Mouse (Mus musculus) CH12.LX (cell line): ENCODE measurements around the gene Chst8.

Experiments
- CTCF ChIP-seq, 2 experiments: IDR thresholded peaks in 1 of 2; conservative IDR thresholded peaks in 1 of 2; 2 replicates each; pipeline ENCODE4 v1.5.1; 2011 to 2012; ENCODE audit warnings: low read depth in 2 of 2, low read length in 2 of 2, improper control_type of control experiment in 1 of 2, inconsistent platforms in 1 of 2, mild to moderate bottlenecking in 1 of 2, moderate library complexity in 1 of 2
- E2F4 ChIP-seq: IDR thresholded peaks from 2 replicates; pipeline ENCODE4 v1.6.1; 2011; ENCODE audit warnings: low read depth, low read length, improper control_type of control experiment; ENCODE audit not compliant: insufficient replicate concordance
- ETS1 ChIP-seq: conservative IDR thresholded peaks from 2 replicates; pipeline ENCODE4 v1.6.1; 2012; ENCODE audit warnings: low read depth, mild to moderate bottlenecking, inconsistent platforms, low read length, improper control_type of control experiment, moderate library complexity
- GABPA ChIP-seq: IDR thresholded peaks from 2 replicates; pipeline ENCODE4 v1.6.1; 2012; ENCODE audit warnings: low read depth, low read length, improper control_type of control experiment, inconsistent platforms; ENCODE audit not compliant: insufficient replicate concordance
- JUN ChIP-seq: IDR thresholded peaks from 2 replicates; pipeline ENCODE4 v1.6.1; 2011; ENCODE audit warnings: low read depth, mild to moderate bottlenecking, low read length, improper control_type of control experiment, moderate library complexity; ENCODE audit not compliant: insufficient read depth
- MAFK ChIP-seq: IDR thresholded peaks from 2 replicates; pipeline ENCODE4 v1.6.1; 2011; ENCODE audit warnings: low read length, improper control_type of control experiment; ENCODE audit not compliant: insufficient replicate concordance
- MXI1 ChIP-seq: IDR thresholded peaks from 2 replicates; pipeline ENCODE4 v1.6.1; 2011; ENCODE audit warnings: mild to moderate bottlenecking, low read depth, low read length, improper control_type of control experiment
- POLR2A ChIP-seq: IDR thresholded peaks from 2 replicates; pipeline ENCODE4 v1.6.1; 2011; ENCODE audit warnings: low read depth, mild to moderate bottlenecking, improper control_type of control experiment, low read length
- RAD21 ChIP-seq: IDR thresholded peaks from 2 replicates; pipeline ENCODE4 v1.6.1; 2011; ENCODE audit warnings: low read depth, mild to moderate bottlenecking, low read length, improper control_type of control experiment, moderate library complexity
- SMC3 ChIP-seq: IDR thresholded peaks from 2 replicates; pipeline ENCODE4 v1.6.1; 2011; ENCODE audit warnings: low read depth, low read length, improper control_type of control experiment
- UBTF ChIP-seq: IDR thresholded peaks from 2 replicates; pipeline ENCODE4 v1.6.1; 2012; ENCODE audit warnings: low read depth, mild to moderate bottlenecking, inconsistent platforms, low read length, improper control_type of control experiment, moderate library complexity
- USF2 ChIP-seq: conservative IDR thresholded peaks from 2 replicates; pipeline ENCODE4 v1.6.1; 2011; ENCODE audit warnings: low read depth, low read length, improper control_type of control experiment
- ZKSCAN1 ChIP-seq: IDR thresholded peaks from 2 replicates; pipeline ENCODE4 v1.6.1; 2012; ENCODE audit warnings: low read depth, inconsistent platforms, low read length, improper control_type of control experiment, borderline replicate concordance
- ZMIZ1 ChIP-seq: IDR thresholded peaks from 2 replicates; pipeline ENCODE4 v1.6.1; 2012; ENCODE audit warnings: low read depth, mild to moderate bottlenecking, inconsistent platforms, low read length, improper control_type of control experiment

- no peak for TF ChIP-seq SMC3
- no peak for TF ChIP-seq RAD21
- no peak for TF ChIP-seq CTCF (conservative IDR thresholded peaks at IDR 0.05 in 1 of 2, IDR thresholded peaks at IDR 0.05 in 1 of 2; ENCODE audit: low read depth in 2 of 2, low read length in 2 of 2)
- TF ChIP-seq USF2: no peak
- no peak for TF ChIP-seq ZMIZ1
- TF ChIP-seq POLR2A: no peak
- TF ChIP-seq GABPA: no peak
- no peak for TF ChIP-seq MXI1
- no peak for TF ChIP-seq E2F4
- TF ChIP-seq ZKSCAN1: no peak
- no peak for TF ChIP-seq JUN
- peak; percentile 55 for TF ChIP-seq ETS1
- peak; percentile 55; the same call in 1 of the 2 replicates for TF ChIP-seq MAFK
- no peak for TF ChIP-seq UBTF
These were observed 179.4 kb downstream of the Chst8 start for GRCm38 (mm10) chr7:34632966-34633742.
